In genomic region chr11:94958065-94958858, GRCm38 (mm10) we compare ENCODE assay signal across 1 mouse cellular context.
TF ChIP-seq lines count a peak whose summit lies in the region.

No protein-coding gene starts in this region.

TF ChIP-seq in MEL, 35 proteins besides CTCF, POLR2A, EP300 and RAD21 (continued from another document):
- peak; percentile 67 for TF ChIP-seq GATA1 (IDR thresholded peaks at IDR 0.05; ENCODE audit: low read depth, low read length)
- no peak for TF ChIP-seq MEF2A (IDR thresholded peaks at IDR 0.05; ENCODE audit: extremely low read depth, insufficient replicate concordance, low read depth, low read length, poor library complexity, severe bottlenecking)
TF ChIP-seq in MEL: peak in this region for 3.
